Comparison of ENCODE assay signal across 8 mouse cellular contexts in the genomic region with DNA sequence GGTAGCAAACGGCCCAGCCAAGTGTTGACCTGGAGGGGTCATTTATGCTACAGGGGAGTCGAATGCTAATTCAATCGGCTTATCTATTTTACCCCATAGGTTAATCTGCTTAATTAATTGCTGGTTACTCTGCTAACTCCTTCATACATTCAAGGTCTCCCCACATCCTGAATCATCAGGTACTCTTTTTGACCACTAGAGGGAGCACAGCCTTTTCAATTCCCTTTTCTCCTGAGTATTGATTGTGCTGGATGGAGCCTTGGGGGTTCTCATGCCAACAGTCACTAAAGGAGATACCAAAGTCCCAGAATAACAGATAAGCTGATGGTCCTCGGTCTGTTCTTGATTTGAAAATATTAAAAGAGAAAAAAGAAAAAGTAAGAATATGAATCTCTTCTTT.
DNase-seq lines count a peak whose midpoint lies in the region; ATAC-seq and TF ChIP-seq lines count a peak whose summit lies in the region.

No protein-coding gene starts in this region.

- peak; percentile 27; the same call in 1 of the 2 replicates for TF ChIP-seq CTCF in cerebellum, adult 2 months (IDR thresholded peaks at IDR 0.05; ENCODE audit: borderline replicate concordance, insufficient read depth, low read depth, low read length)
- peak; percentile 41 for TF ChIP-seq CTCF in G1E (IDR thresholded peaks at IDR 0.05; ENCODE audit: low read depth, low read length)

- H3K4me2 ChIP-seq in intestine, embryonic 16.5 days (ENCODE audit: low read depth, low read length): no peak overlapping the region

- H3K4me1 ChIP-seq in cerebellum, adult 2 months (ENCODE audit: control insufficient read depth, insufficient read depth, low read length): no peaks in the 10 kb centered on the region
- H3K4me1 ChIP-seq in G1E (ENCODE audit: insufficient read depth, low read depth, low read length): no peaks in the 10 kb centered on the region
- no peaks in the 10 kb centered on the region for H3K4me1 ChIP-seq in intestine, embryonic 16.5 days (ENCODE audit: control insufficient read depth, insufficient read depth, low read length)

- H3K4me3 ChIP-seq in cerebellum, adult 2 months (replicated peaks; ENCODE audit: insufficient read depth, low read depth, low read length): no peak overlapping the region
- no peak overlapping the region for H3K4me3 ChIP-seq in G1E (ENCODE audit: low read depth, low read length)
- no peak overlapping the region for H3K4me3 ChIP-seq in intestine, embryonic 16.5 days (ENCODE audit: low read length)

- no peak overlapping the region for H3K27ac ChIP-seq in cerebellum, adult 2 months (ENCODE audit: insufficient read depth, low read length)
- no peak overlapping the region for H3K27ac ChIP-seq in intestine, embryonic 16.5 days (ENCODE audit: low read length)

- no peak overlapping the region for H3K9ac ChIP-seq in intestine, embryonic 16.5 days (ENCODE audit: low read depth, low read length)

- no peak for TF ChIP-seq POLR2A in cerebellum, adult 2 months (IDR thresholded peaks at IDR 0.05; ENCODE audit: borderline replicate concordance, insufficient read depth, low read length)

- H3K27me3 ChIP-seq in cerebellum, adult 2 months (ENCODE audit: control insufficient read depth, insufficient read depth, low read length): no peaks in the 10 kb centered on the region
- H3K27me3 ChIP-seq in G1E (ENCODE audit: insufficient read depth, low read length): no peaks in the 10 kb centered on the region
- H3K27me3 ChIP-seq in intestine, embryonic 16.5 days (replicated peaks; ENCODE audit: control insufficient read depth, insufficient read depth, low read length): no peaks in the 10 kb centered on the region

- intact Hi-C loops in left cerebral cortex, postnatal 4 days (cut with DNase I): loop anchor here (10.0 kb wide), 2 partner anchors 86 to 144 kb away; partner anchors contain the start of gene Aldh1a2

- no peak for ATAC-seq in G1E (ENCODE audit: extremely low read depth, insufficient number of reproducible peaks, low FRiP score, poor library complexity, severe bottlenecking)
- ATAC-seq in intestine, embryonic 16.5 days: no peak

- DNase-seq in cerebellum, adult 2 months: peak in 1 of 2 experiments; percentile 6
- DNase-seq in cerebellum, adult 11-12 months: no peak
- peak; percentile 20 to 31 for DNase-seq in left cerebral cortex, adult 18-20 months (ENCODE audit: low spot score in 2 of 2)
- DNase-seq in left cerebral cortex, postnatal 4 days: no peak
- peak; percentile 6 for DNase-seq in G1E (ENCODE audit: low spot score)
- DNase-seq in embryo, embryonic 11.5 days (ENCODE audit: low read depth, low spot score): peak; percentile 39
- DNase-seq in retina, adult 2 months (ENCODE audit: low read depth, low spot score): peak; percentile 29

- 38% methylated on average over 4 of the region's 4 CpGs for WGBS in cerebellum, adult 2 months
- 31% methylated on average over 4 of the region's 4 CpGs for WGBS in intestine, embryonic 16.5 days

- H3K9me3 ChIP-seq in G1E (replicated peaks): no peaks in the 10 kb centered on the region
- no peaks in the 10 kb centered on the region for H3K9me3 ChIP-seq in intestine, embryonic 16.5 days (ENCODE audit: control insufficient read depth, low read length)

- no peaks in the 10 kb centered on the region for H3K36me3 ChIP-seq in G1E (replicated peaks)
- no peaks in the 10 kb centered on the region for H3K36me3 ChIP-seq in intestine, embryonic 16.5 days (ENCODE audit: control insufficient read depth, insufficient read depth, low read length)

Comparison
In these comparisons a context has a peak if more than half of its experiments do, and no peak if none do; other contexts are left out.
1. DNase-seq: peak in left cerebral cortex, adult 18-20 months (2 of 2), G1E (single experiment), embryo, embryonic 11.5 days (single experiment) and retina, adult 2 months (single experiment); none in cerebellum, adult 11-12 months (single experiment) and left cerebral cortex, postnatal 4 days (single experiment).